Mouse (Mus musculus) C2C12 (cell line): ENCODE data around the gene Scfd2.

Experiments
- CTCF ChIP-seq: IDR thresholded peaks from one replicate; pipeline ENCODE4 v1.5.1; 2011; ENCODE audit not compliant: control insufficient read depth, insufficient read depth, insufficient read length
- MAX ChIP-seq: IDR thresholded peaks from one replicate; pipeline ENCODE4 v1.6.1; 2011; ENCODE audit warnings: mild to moderate bottlenecking, control low read depth

GRCm38 (mm10) chr5:74246453-74246852, 285.1 kb downstream of the Scfd2 start:
- TF ChIP-seq CTCF (no peak), MAX (no peak)
